Mouse (Mus musculus): Measurements from ENCODE around the gene Cyp2c38.
"Not testable (repeated sequence)": the region's sequence is repeated elsewhere in the genome, so short reads cannot be mapped to it uniquely, and the experiment has no call there.

Gene Cyp2c38

DNA sequence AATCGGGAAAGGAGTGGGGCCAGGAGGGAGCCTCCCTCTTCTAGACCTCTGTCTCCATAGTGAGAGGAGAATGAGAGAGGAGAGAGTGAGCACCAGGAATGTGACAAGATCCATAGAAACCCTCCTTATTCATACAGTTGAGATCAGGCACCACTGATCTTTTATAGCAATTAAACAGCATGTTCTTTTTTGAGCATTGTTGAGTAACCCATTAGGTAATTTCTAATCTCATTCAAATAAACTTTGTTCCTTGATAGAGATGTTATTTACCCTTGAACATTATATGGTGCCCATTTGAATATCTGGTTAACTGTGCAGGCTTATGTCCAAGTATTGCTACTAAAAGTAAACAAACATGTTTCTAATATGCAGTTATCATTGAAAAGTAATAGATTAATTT lies at the start of gene Cyp2c38:
Cyp2c38 (minus strand) TSS at position 135 of the 400 bp plus-strand sequence.
- no peak for DNase-seq

DNA sequence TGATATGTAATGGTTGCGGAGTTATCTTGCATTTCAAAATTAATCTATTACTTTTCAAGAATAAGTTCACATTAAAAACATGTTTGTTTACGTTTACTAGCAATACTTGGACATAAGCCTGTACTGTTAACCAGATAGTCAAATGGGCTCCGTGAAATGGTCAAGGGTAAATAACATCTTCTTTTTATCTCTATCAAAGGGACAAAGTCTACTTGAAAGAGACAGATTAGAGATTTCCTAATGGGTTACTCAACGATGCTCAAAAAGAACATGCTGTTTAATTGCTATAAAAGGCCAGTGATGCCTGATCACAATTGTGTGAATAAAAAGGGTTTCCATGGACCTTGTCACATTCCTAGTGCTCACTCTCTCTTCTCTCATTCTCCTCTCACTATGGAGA lies 47.7 kb upstream of the Cyp2c38 start, which contains the start of gene Cyp2c39:
Cyp2c39 (plus strand) TSS at position 329 of the 400 bp plus-strand sequence.
- no peak for DNase-seq

DNA sequence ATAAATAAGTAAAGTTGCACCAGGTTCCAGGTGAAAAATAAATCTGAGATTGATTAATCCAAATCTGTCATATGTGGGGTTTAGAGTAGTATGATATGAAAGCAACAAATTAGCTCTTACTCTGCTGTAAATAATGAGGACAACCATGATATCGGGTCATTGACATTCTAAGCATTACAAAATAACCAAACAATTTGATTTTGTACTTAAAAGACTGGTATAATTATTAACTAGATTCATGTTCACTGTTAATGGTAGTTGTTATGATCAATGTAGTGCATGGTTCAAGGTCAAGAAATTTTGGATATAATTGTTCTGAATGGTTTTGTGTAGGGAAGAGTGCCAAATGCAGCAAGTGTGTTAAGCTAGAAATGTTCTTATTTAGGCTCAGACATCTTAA lies 46.7 kb upstream of the Cyp2c38 start:
- DNase-seq, result no peak

DNA sequence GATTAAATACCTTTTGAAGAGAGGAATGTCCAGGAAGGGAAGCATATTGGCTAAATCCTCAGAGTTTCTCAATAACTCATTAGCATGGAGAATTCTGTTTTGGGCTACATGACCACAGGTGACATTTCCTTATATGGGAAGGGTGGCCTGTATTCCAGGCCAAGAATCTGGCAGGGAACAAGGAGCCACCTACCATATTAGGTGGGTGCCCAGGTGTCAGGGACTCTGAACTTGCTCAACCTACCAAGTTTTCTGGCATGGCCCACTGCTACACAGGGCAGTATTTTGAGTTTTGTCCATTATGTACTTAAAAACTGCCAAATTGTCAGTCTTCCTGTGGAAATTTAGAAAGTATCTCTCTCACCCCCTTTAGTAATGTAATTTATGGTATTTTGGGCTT lies 43.5 kb upstream of the Cyp2c38 start:
- no peak for DNase-seq

DNA sequence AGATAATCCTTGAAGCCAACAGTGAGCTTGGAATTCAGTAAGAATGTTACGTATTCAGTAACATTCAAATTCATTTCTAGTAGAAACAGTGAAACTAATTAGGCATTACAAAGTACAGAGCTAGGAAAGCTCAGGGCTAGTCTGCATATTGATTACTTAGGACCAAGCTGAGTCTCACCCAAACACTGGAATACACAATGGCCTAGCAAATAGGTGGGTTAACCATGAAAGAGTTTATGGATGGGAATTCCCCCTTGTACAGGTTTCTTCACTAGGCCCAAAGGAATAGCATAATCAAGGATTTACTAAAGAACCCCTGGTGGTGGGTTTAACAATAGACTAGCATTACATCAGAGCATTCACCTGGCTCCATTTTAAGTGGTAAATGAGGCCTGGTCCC lies 21.1 kb upstream of the Cyp2c38 start:
- DNase-seq, result not testable (repeated sequence)

DNA sequence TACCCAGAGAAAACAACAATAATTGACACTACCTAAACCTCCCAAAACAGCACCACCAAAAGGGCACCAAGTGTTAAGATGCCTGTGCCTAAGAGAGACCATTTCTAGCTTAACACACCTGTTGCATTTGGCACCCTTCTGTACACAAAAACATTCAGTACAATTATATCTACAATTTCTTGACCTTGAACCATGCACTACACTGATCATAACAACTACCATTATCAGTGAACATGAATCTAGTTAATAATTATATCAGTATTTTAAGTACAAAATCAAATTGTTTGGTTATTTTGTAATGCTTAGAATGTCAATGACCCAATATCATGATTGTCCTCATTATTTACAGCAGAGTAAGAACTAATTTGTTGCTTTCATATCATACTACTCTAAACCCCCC lies 1.0 kb upstream of the Cyp2c38 start:
- DNase-seq, result no peak
